In genomic region chr7:73611866-73612751, GRCm38 (mm10) we compare ENCODE assay signal across 21 mouse cellular contexts.
DNase-seq lines count a peak whose midpoint lies in the region; ATAC-seq lines count a peak whose summit lies in the region.
"Had no signal": no experiment of that assay in that cellular context is flagged by ENCODE, and none has a peak within 500 bp of the region (broad histone marks: within the 10 kb centered on the region; RNA-seq: fewer than 3 reads in every experiment).

No protein-coding gene starts in this region.

- H3K36me3 ChIP-seq in embryonic facial prominence, embryonic 14.5 days (ENCODE audit: control insufficient read depth, insufficient read depth, low read length) = no peaks in the 10 kb centered on the region
- H3K36me3 ChIP-seq in limb, embryonic 12.5 days = no peaks in the 10 kb centered on the region
- H3K36me3 ChIP-seq: forebrain, embryonic 12.5 days; heart, embryonic 12.5 days; hindbrain, embryonic 13.5 days; liver, embryonic 13.5 days; midbrain, embryonic 10.5 days; neural tube, embryonic 12.5 days had no signal

- H3K4me1 ChIP-seq in embryonic facial prominence, embryonic 14.5 days (ENCODE audit: control insufficient read depth, insufficient read depth, low read length) = peaks cover 54% of the 10 kb centered on the region
- H3K4me1 ChIP-seq in limb, embryonic 12.5 days (replicated peaks) = peaks cover 46% of the 10 kb centered on the region

- no peak overlapping the region for H3K9ac ChIP-seq in embryonic facial prominence, embryonic 14.5 days (ENCODE audit: low read depth, low read length)
- no peak overlapping the region for H3K9ac ChIP-seq in limb, embryonic 12.5 days (replicated peaks)
- H3K9ac ChIP-seq: forebrain, embryonic 12.5 days; heart, embryonic 12.5 days; hindbrain, embryonic 13.5 days; liver, embryonic 13.5 days; lung, embryonic 14.5 days; neural tube, embryonic 12.5 days had no signal

- DNase-seq in adrenal gland, postnatal 14 days = peak; percentile 21
- DNase-seq in adrenal gland, postnatal 25 days = no peak
- no peak for DNase-seq in embryonic facial prominence, embryonic 14.5 days (ENCODE audit: low spot score)
- no peak for DNase-seq in ovary, postnatal 10 days (ENCODE audit: low spot score)
- DNase-seq in right cerebral cortex, postnatal 14 days = no peak
- no peak for DNase-seq in spleen, postnatal 36 days (ENCODE audit: low spot score in 2 of 2)
- DNase-seq: cerebellum, adult 9-10 months; gastrocnemius, adult 2 months; kidney, adult 11 months; liver, embryonic 13.5 days; lung, embryonic 14.5 days; lung, postnatal 4 days; spleen, adult 18-20 months; thymus, adult 2 months had no signal

- ATAC-seq in CD4-positive, CD25-positive, alpha-beta regulatory T cell, adult 4 months = peak; percentile 53
- ATAC-seq in embryonic facial prominence, embryonic 14.5 days (ENCODE audit: low read depth) = no peak
- ATAC-seq in limb, embryonic 12.5 days (ENCODE audit: insufficient number of reproducible peaks, insufficient read depth, low FRiP score, low TSS enrichment, low read depth) = no peak

- WGBS in embryonic facial prominence, embryonic 14.5 days = 71% methylated on average over 12 of the region's 12 CpGs
- WGBS in limb, embryonic 12.5 days = 77% methylated on average over 12 of the region's 12 CpGs

- no peaks in the 10 kb centered on the region for H3K9me3 ChIP-seq in embryonic facial prominence, embryonic 14.5 days (ENCODE audit: control insufficient read depth, low read length)
- H3K9me3 ChIP-seq in limb, embryonic 12.5 days = no peaks in the 10 kb centered on the region
- H3K9me3 ChIP-seq: forebrain, embryonic 12.5 days; heart, embryonic 12.5 days; hindbrain, embryonic 13.5 days; liver, embryonic 13.5 days; midbrain, embryonic 10.5 days; neural tube, embryonic 12.5 days had no signal

- peak overlapping the region; percentile 20; the same call in 1 of the 2 replicates for H3K4me2 ChIP-seq in embryonic facial prominence, embryonic 14.5 days (ENCODE audit: low read depth, low read length)
- 0 out of 2 replicates have a peak overlapping the region, but pooled peaks have one; percentile 23 for H3K4me2 ChIP-seq in limb, embryonic 12.5 days
- H3K4me2 ChIP-seq: forebrain, embryonic 12.5 days; heart, embryonic 12.5 days; hindbrain, embryonic 13.5 days; liver, embryonic 13.5 days; lung, embryonic 14.5 days; neural tube, embryonic 12.5 days had no signal

- H3K27ac ChIP-seq in embryonic facial prominence, embryonic 14.5 days (replicated peaks; ENCODE audit: low read depth, low read length) = peak overlapping the region; percentile 90; the same call in 1 of the 2 replicates
- H3K27ac ChIP-seq in limb, embryonic 12.5 days = peak overlapping the region; percentile 89
- H3K27ac ChIP-seq: hindbrain, embryonic 13.5 days; liver, embryonic 13.5 days; midbrain, embryonic 10.5 days; neural tube, embryonic 12.5 days had no signal

- H3K27me3 ChIP-seq in embryonic facial prominence, embryonic 14.5 days (replicated peaks; ENCODE audit: control insufficient read depth, insufficient read depth, low read length) = no peaks in the 10 kb centered on the region
- no peaks in the 10 kb centered on the region for H3K27me3 ChIP-seq in limb, embryonic 12.5 days
- H3K27me3 ChIP-seq: forebrain, embryonic 12.5 days; heart, embryonic 12.5 days; hindbrain, embryonic 13.5 days; liver, embryonic 13.5 days; neural tube, embryonic 12.5 days had no signal

- H3K4me3 ChIP-seq in embryonic facial prominence, embryonic 14.5 days (ENCODE audit: low read depth, low read length) = no peak overlapping the region
- H3K4me3 ChIP-seq in limb, embryonic 12.5 days (replicated peaks) = no peak overlapping the region
- H3K4me3 ChIP-seq: forebrain, embryonic 12.5 days; gastrocnemius, adult 2 months; heart, embryonic 12.5 days; hindbrain, embryonic 13.5 days; liver, embryonic 13.5 days; midbrain, embryonic 10.5 days; neural tube, embryonic 12.5 days had no signal
